Mouse (Mus musculus) embryo, embryonic 10 days (tissue): ENCODE measurements around the gene Cacnb4.
A peak's percentile ranks its signal among the peaks of the same experiment; 100 is the strongest.

ENCODE experiments used
- DNase-seq: peaks from one replicate; pipeline ENCODE4 v3.0.0-alpha.2; 2015; ENCODE audit warnings: low spot score

Cacnb4 gene

DNA sequence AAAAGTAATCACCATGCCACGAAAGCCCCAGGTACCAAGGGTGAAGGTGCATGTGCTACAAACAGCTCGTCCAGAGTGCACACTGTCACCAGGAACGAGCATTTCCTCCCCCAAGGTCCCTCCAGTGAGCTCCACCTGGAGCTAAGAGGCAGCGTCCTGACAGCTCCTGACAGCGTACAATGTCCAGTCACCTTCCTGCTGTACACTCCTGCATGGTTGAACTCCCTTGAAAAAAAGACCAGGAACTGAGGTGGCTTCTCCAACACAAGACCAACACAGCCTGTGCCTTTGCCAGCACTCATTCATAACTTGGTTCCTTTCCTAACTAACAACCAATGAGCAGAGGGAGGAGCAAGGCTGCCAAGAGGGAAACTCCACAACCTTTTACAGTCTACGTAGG lies 255.4 kb downstream of the Cacnb4 start:
- DNase-seq: no peak

DNA sequence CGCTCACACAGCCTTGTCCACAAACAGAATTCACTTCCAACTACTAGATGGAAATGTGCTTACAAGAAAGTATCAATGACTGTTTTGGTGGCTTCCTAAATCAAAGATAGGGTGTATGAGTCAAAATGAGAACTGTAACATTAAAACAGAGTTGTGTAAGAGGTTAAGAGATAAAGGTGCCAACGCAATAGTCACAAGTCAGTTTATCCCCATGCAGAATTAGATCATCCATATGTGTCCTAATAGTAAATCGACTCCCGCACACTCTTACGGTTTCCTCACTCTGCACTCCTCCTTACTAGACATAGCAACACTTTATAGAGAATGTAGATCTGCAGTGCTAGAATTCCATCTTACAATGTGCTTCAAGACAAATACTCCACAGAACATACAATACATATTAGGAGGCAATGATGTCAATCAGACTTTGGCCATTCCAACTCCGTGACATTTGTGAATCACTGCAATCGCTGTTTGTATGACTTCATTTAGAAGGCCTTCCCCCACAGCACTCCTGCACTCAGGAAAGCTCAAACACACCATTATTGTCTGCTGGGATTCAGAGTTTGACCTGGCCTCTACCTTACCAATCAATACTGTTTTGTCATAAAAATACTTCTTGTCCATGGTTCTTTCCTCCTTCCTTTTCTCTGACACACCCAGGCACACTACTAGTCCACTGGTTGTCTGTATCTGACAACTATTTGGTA lies 256.5 kb downstream of the Cacnb4 start:
- DNase-seq: no peak

DNA sequence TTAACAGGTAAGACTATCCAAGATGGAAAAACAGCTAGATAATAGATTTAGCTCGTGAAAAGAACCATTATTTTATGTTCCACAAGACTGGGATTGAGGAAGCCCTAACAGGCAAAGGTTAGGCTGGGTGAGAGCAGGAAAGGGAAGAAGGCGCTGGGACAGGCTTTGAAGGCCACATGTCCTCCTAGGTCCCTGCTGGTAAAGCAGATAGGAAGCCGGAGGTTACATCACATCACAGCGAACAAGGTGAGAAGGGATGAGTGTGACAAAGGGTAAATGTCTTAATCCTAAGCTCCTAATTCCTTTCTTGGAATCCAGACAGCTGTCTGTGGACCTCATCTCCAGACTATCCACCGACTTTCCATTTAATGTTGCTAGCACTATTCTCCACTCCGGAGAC lies 257.3 kb downstream of the Cacnb4 start:
- DNase-seq: no peak

DNA sequence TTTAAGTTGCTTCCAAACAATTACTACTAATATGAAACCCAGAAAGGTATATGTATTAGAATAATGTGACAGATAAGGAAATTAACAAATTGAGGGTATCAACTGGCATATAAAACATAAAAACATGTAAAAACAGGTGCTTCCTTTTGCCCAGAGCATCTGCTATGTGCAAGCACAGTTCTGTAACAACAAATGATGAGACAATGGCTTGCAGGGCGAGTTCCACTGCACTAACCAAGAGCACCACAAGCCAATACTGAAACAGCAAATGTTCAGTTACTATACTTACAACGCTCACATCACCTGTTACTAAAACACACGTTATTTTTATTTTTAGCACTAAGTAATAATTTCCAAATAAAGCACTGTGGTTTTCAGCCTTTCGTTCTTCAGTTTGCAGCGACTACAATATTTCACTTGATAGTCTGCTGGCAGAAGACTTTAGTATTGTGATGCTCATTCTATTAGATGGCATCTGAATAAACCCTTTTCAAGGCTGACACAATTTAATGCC lies 264.1 kb downstream of the Cacnb4 start:
- no peak for DNase-seq

DNA sequence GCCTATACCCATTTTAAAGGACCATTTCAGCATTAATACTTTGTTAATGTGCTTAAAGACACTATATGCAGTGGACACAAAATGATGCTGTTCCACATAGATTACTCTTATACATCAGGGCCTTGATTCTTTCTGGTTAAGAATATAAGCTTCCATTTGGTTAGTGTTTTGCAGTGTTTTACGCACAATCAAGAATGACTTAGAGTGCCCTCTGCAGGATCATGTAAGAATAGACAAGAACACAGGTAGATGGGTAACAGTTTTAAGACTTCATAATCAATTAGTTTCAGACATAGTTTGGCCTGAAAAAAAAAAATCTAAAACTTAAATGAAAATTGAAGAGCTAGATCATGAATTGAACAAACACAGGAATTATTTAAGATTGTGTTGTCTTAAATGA lies 270.2 kb downstream of the Cacnb4 start:
- no peak for DNase-seq

DNA sequence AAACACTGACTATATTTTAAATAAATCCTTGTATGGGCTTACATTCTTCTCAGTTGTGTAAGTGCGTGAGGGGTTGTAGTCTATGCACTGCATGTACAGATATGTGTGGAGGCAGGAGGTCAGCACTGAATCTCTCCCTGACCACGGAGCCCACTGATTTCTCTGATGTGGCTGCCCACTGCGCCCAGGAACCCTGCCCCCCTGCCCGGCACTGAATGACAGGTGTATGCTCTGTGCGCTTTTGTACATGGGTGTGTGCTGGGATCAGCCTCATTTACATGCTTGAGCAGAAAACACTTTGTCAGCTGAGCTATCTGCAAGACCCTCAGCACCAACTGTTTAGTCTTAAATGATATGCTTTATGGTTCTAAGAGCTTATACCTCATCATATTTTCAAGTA lies 271.4 kb downstream of the Cacnb4 start:
- no peak for DNase-seq

DNA sequence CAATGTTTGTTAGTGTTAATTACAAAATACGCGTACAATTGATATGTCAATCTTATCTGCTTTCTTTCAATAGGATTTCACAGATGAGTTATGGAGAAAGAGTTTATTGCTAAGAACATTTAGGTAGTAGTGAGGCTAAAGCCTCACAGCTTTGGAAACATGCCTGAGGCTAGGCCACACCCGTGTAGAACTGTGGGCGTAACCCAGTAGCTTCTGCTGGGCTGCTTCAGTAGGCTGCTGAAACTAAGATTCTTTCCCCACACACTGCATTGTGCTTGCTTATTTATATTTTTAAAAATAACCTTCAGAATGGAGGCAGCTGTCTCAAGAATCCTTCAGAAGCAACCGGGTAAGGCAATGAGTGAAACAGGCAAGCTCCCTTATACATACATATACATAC lies 282.1 kb downstream of the Cacnb4 start:
- DNase-seq: no peak

DNA sequence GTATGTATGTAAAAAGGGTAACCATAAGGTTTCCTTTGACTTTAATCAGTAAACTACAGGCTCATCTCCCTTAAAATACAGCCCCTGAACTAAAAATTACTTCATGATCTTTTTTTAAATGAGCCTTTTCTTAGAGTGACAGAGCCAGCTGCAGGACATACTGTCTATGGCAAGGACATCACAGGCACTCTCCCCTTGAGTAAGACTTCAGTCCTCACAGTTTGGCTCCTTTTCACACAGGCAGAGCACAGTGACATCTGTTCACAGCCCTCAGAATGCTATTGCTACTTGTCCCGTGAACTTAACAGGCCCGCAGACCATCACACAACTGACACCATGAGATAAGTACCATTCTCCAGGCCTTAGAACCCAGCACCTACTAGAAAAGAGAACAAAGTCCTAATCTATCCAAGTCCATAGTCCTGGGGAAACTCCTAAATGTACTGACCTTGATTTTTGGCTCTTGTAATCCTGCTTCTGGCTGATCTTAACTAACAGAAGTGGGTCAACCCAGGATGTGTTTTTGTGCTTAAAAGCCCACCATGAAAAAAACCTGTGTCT lies 286.1 kb downstream of the Cacnb4 start:
- DNase-seq: no peak

DNA sequence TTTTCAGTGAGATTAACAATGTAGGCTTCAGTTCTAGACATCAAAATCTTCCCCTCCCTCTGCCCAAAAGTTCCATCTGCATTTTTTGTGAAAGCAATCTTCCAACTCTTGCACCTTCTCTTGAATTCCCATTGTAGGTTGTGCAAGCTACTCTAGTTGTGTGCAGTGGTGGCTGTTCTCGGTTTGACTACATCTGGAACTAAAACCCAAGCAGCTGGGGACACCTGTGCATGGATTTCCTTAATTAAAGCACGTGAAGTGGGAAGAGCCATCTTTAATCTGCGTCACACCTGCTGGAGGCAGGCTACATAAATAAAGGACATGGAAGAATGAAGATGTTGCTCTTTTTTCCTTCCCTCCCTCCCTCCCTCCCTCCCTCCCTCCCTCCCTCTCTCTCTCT lies 286.7 kb downstream of the Cacnb4 start:
- DNase-seq: no peak

DNA sequence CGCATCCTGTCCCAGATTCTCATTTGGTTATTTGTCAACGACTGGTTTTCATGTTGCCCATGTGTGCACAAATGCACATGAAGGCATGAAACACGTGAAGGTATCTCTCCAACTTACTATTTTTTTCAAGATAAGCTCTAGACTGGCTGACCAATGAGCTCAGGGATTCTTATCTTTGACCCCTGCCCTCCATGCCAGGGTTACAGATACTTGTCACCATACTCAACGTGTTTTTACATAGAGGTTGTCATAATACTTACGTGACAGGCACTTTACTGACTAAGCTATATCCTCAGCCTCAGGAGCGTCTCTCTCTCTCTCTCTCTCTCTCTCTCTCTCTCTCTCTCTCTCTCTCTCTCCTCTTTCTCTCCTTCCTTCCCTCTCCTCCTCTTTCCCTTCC lies 290.2 kb downstream of the Cacnb4 start:
- no peak for DNase-seq

DNA sequence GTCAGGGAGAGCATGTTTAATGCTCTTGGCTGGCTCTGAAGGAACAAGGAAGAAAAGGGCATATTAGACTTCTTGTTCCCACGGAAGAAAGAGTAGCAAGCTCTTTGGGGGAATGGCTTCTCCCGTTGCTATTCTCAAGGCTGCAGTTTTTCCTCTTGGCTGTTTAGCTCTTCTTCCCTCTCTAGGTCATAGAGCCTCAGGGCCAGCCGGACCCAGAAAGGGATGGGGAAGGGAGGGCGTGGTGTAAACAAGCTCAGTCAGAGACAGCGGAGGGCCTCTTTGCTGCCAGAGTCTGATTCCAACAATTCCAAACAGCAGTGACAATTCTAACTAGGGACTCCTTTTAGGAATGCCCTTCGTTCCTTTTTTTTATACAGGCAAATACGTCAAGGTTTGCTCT lies 290.6 kb downstream of the Cacnb4 start:
- DNase-seq: no peak

DNA sequence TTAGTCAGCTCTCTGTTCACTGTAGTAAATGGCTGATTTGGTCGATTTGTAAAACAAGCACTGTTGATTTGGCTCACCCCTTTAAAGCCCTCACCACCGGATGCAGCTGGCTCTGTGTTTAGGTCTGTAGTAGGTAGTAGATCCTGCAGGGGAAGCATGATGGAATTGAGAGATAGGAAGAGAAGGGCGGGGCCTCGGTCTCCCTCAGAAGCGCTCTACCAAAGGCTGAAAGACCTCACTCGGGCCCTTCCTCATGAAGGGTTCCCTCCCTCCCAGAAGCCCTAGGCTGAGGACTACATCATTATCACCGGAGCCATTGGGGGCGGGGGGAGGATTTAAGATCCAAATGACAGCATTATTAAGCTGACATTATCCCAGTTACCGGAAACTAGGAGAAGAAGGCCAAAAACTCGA lies 297.8 kb downstream of the Cacnb4 start:
- no peak for DNase-seq

DNA sequence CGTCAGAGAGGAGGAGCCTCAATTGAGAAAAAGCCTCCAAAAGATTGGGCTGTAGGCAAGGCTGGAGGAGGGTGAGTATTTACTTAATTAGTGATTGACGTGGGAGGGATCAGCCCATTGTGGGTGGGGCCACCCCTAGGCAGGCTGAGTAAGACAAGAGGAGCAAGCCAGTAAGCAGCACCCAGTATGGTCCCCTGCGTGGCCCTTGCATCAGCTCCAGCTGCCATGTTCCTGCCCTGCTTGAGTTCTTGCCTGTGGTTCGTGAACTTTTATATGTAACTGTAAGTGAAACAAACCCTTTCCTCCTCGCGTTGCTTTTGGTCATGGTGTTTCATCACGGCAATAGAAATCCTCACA lies 298.2 kb downstream of the Cacnb4 start, which contains the start of gene Neb:
TSS of gene Neb (minus strand) at position 27 of the 357 bp plus-strand sequence.
- peak; percentile 27 for DNase-seq
